Comparison of ENCODE assay signal across 21 mouse cellular contexts in genomic region chrX:100708032-100708431, GRCm38 (mm10). TPM values are rescaled to one million over a fixed set of nuclear protein-coding genes. Genes with fewer than 3 reads are reported as not detected.
DNase-seq lines count a peak whose midpoint lies in the region; ATAC-seq lines count a peak whose summit lies in the region.
"Had no signal": no experiment of that assay in that cellular context is flagged by ENCODE, and none has a peak within 500 bp of the region (broad histone marks: within the 10 kb centered on the region; RNA-seq: fewer than 3 reads in every experiment).

No protein-coding gene starts in this region.

- 0 out of 2 replicates have a peak, but pooled peaks cover 14% of the 10 kb centered on the region for H3K27me3 ChIP-seq in kidney, embryonic 15.5 days
- H3K27me3 ChIP-seq in intestine, embryonic 15.5 days (replicated peaks), result no peaks in the 10 kb centered on the region
- H3K27me3 ChIP-seq in intestine, embryonic 16.5 days (replicated peaks; ENCODE audit: control insufficient read depth, insufficient read depth, low read length), result no peaks in the 10 kb centered on the region
- no peaks in the 10 kb centered on the region for H3K27me3 ChIP-seq in heart, embryonic 11.5 days (ENCODE audit: control insufficient read depth, insufficient read depth, low read length)
- H3K27me3 ChIP-seq: embryonic facial prominence, embryonic 15.5 days; heart, embryonic 13.5 days; hindbrain, embryonic 12.5 days had no signal

- H3K9ac ChIP-seq in kidney, embryonic 15.5 days, result no peak overlapping the region
- no peak overlapping the region for H3K9ac ChIP-seq in intestine, embryonic 15.5 days
- H3K9ac ChIP-seq in intestine, embryonic 16.5 days (ENCODE audit: low read depth, low read length), result no peak overlapping the region
- H3K9ac ChIP-seq in heart, embryonic 11.5 days (ENCODE audit: low read depth, low read length), result no peak overlapping the region
- H3K9ac ChIP-seq: embryonic facial prominence, embryonic 15.5 days; heart, embryonic 13.5 days; hindbrain, embryonic 12.5 days had no signal

- no peak overlapping the region for H3K4me2 ChIP-seq in kidney, embryonic 15.5 days
- H3K4me2 ChIP-seq in intestine, embryonic 15.5 days (replicated peaks), result no peak overlapping the region
- H3K4me2 ChIP-seq in intestine, embryonic 16.5 days (ENCODE audit: low read depth, low read length), result no peak overlapping the region
- no peak overlapping the region for H3K4me2 ChIP-seq in heart, embryonic 11.5 days
- H3K4me2 ChIP-seq: embryonic facial prominence, embryonic 15.5 days; heart, embryonic 13.5 days; hindbrain, embryonic 12.5 days had no signal

- no peak overlapping the region for H3K27ac ChIP-seq in kidney, embryonic 15.5 days
- H3K27ac ChIP-seq in intestine, embryonic 15.5 days, result no peak overlapping the region
- H3K27ac ChIP-seq in intestine, embryonic 16.5 days (ENCODE audit: low read length), result no peak overlapping the region
- no peak overlapping the region for H3K27ac ChIP-seq in heart, embryonic 11.5 days (ENCODE audit: low read depth, low read length)
- H3K27ac ChIP-seq: embryonic facial prominence, embryonic 15.5 days; forebrain, embryonic 10.5 days; gastrocnemius, adult 2 months; heart, embryonic 13.5 days; hindbrain, embryonic 12.5 days had no signal

- no peak for ATAC-seq in kidney, embryonic 15.5 days (replicated peaks; ENCODE audit: low FRiP score)
- peak; percentile 78 for ATAC-seq in intestine, embryonic 15.5 days
- ATAC-seq in intestine, embryonic 16.5 days, result peak; percentile 94
- ATAC-seq in heart, embryonic 11.5 days (replicated peaks; ENCODE audit: insufficient number of reproducible peaks, low FRiP score, low TSS enrichment), result no peak
- ATAC-seq: forebrain, embryonic 14.5 days had no signal

- peak; percentile 39 to 42 for DNase-seq in kidney, adult 8-10 months
- peak; percentile 27 to 58 for DNase-seq in kidney, postnatal 36 days
- DNase-seq in right cerebral cortex, adult 2 months (ENCODE audit: low spot score in 2 of 2), result no peak
- DNase-seq: adrenal gland, adult 8-10 months; adrenal gland, postnatal 36 days; cerebellum, adult 2 months; cerebellum, postnatal 14 days; embryo, embryonic 11 days; gastrocnemius, adult 2 months; gastrocnemius, postnatal 25 days; heart, postnatal 36 days had no signal

- WGBS in kidney, embryonic 15.5 days, result 88% methylated on average over 6 of the region's 6 CpGs
- 83% methylated on average over 6 of the region's 6 CpGs for WGBS in intestine, embryonic 15.5 days
- WGBS in intestine, embryonic 16.5 days, result 88% methylated on average over 6 of the region's 6 CpGs
- WGBS in heart, embryonic 11.5 days (ENCODE audit: insufficient replicate concordance), result 81% methylated on average over 6 of the region's 6 CpGs

- H3K9me3 ChIP-seq in kidney, embryonic 15.5 days (replicated peaks), result no peaks in the 10 kb centered on the region
- no peaks in the 10 kb centered on the region for H3K9me3 ChIP-seq in intestine, embryonic 15.5 days
- no peaks in the 10 kb centered on the region for H3K9me3 ChIP-seq in intestine, embryonic 16.5 days (ENCODE audit: control insufficient read depth, low read length)
- H3K9me3 ChIP-seq in heart, embryonic 11.5 days (replicated peaks; ENCODE audit: control insufficient read depth, low read length), result no peaks in the 10 kb centered on the region
- H3K9me3 ChIP-seq: embryonic facial prominence, embryonic 15.5 days; forebrain, embryonic 10.5 days; heart, embryonic 13.5 days; hindbrain, embryonic 12.5 days had no signal

- peaks cover 28% of the 10 kb centered on the region for H3K36me3 ChIP-seq in kidney, embryonic 15.5 days
- H3K36me3 ChIP-seq in intestine, embryonic 15.5 days, result no peaks in the 10 kb centered on the region
- H3K36me3 ChIP-seq in intestine, embryonic 16.5 days (ENCODE audit: control insufficient read depth, insufficient read depth, low read length), result no peaks in the 10 kb centered on the region; the same call in 1 of the 2 replicates
- no peaks in the 10 kb centered on the region; the same call in 1 of the 2 replicates for H3K36me3 ChIP-seq in heart, embryonic 11.5 days (ENCODE audit: control insufficient read depth, insufficient read depth, low read length)
- H3K36me3 ChIP-seq: hindbrain, embryonic 12.5 days had no signal

- no peak overlapping the region for H3K4me3 ChIP-seq in kidney, embryonic 15.5 days (replicated peaks)
- H3K4me3 ChIP-seq in intestine, embryonic 15.5 days (replicated peaks), result no peak overlapping the region
- no peak overlapping the region for H3K4me3 ChIP-seq in intestine, embryonic 16.5 days (ENCODE audit: low read length)
- no peak overlapping the region for H3K4me3 ChIP-seq in heart, embryonic 11.5 days (ENCODE audit: low read depth, low read length)
- H3K4me3 ChIP-seq: embryonic facial prominence, embryonic 15.5 days; erythroblast, embryonic 14.5 days; forebrain, embryonic 10.5 days; gastrocnemius, adult 2 months; heart, embryonic 13.5 days; hindbrain, embryonic 12.5 days had no signal

- no peaks in the 10 kb centered on the region for H3K4me1 ChIP-seq in kidney, embryonic 15.5 days
- H3K4me1 ChIP-seq in intestine, embryonic 15.5 days (replicated peaks), result no peaks in the 10 kb centered on the region
- H3K4me1 ChIP-seq in intestine, embryonic 16.5 days (ENCODE audit: control insufficient read depth, insufficient read depth, low read length), result no peaks in the 10 kb centered on the region
- no peaks in the 10 kb centered on the region for H3K4me1 ChIP-seq in heart, embryonic 11.5 days (ENCODE audit: control insufficient read depth, insufficient read depth, low read length)
- H3K4me1 ChIP-seq: embryonic facial prominence, embryonic 15.5 days; forebrain, embryonic 10.5 days; heart, embryonic 13.5 days; hindbrain, embryonic 12.5 days had no signal

RNA-seq across cellular contexts. Expression of gene Gdpd2, which starts 21.6 kb away (rescaled TPM):
- polyA plus RNA-seq in kidney, embryonic 15.5 days (2015; fragmentation: Nextera tagmentation; extraction: Ambion mirVana), result 2.1 and 3.3 TPM in 2 replicates
- 0.50 and 1.3 TPM in 2 replicates for polyA plus RNA-seq in intestine, embryonic 15.5 days (2015; fragmentation: Nextera tagmentation; extraction: Ambion mirVana)
- polyA plus RNA-seq in intestine, embryonic 16.5 days (2015; fragmentation: Nextera tagmentation; extraction: Ambion mirVana), result 1.5 and 1.8 TPM in 2 replicates
- 0.52 and 0.58 TPM in 2 replicates for polyA plus RNA-seq in heart, embryonic 11.5 days (2014; fragmentation: Nextera tagmentation; extraction: Ambion mirVana)
- polyA plus RNA-seq: erythroblast, embryonic 14.5 days had no signal

RNA-seq across cellular contexts. Expression of gene Dlg3, which starts 59.5 kb away (rescaled TPM):
- 4.6 and 5.0 TPM in 2 replicates for polyA plus RNA-seq in kidney, embryonic 15.5 days (2015; fragmentation: Nextera tagmentation; extraction: Ambion mirVana)
- 2.5 and 3.0 TPM in 2 replicates for polyA plus RNA-seq in intestine, embryonic 15.5 days (2015; fragmentation: Nextera tagmentation; extraction: Ambion mirVana)
- polyA plus RNA-seq in intestine, embryonic 16.5 days (2015; fragmentation: Nextera tagmentation; extraction: Ambion mirVana), result 8.5 and 11.0 TPM in 2 replicates
- polyA plus RNA-seq in heart, embryonic 11.5 days (2014; fragmentation: Nextera tagmentation; extraction: Ambion mirVana), result 3.2 and 4.0 TPM in 2 replicates
- polyA plus RNA-seq: erythroblast, embryonic 14.5 days had no signal

Comparison
In these comparisons a context has a peak if more than half of its experiments do, and no peak if none do; other contexts are left out.
1. DNase-seq: peak in kidney, adult 8-10 months (2 of 2) and kidney, postnatal 36 days (2 of 2); none in right cerebral cortex, adult 2 months (0 of 2).
2. ATAC-seq: peak in intestine, embryonic 15.5 days (single experiment) and intestine, embryonic 16.5 days (single experiment); none in kidney, embryonic 15.5 days (single experiment) and heart, embryonic 11.5 days (single experiment).